Mouse (Mus musculus) spleen, adult 10 weeks (tissue): Measurements from ENCODE around the gene Slc23a2. TPM values are rescaled to one million over a fixed set of nuclear protein-coding genes. Genes with fewer than 3 reads are reported as not detected.

ENCODE experiments used
- polyA plus RNA-seq: library from polyadenylated mRNA; stranded (reverse); fragments of 350-450 nt; fragmentation: Illumina TruSeq; extraction: RNeasy Lipid Tissue Mini Kit (QIAGEN cat#74804); gene quantifications from one replicate; pipeline ENCODE4 v1.2.3, GENCODE M21; 2015; ENCODE audit warnings: low replicate concordance; ENCODE audit not compliant: insufficient read depth

Slc23a2 gene
- 28.7 TPM for polyA plus RNA-seq

DNA sequence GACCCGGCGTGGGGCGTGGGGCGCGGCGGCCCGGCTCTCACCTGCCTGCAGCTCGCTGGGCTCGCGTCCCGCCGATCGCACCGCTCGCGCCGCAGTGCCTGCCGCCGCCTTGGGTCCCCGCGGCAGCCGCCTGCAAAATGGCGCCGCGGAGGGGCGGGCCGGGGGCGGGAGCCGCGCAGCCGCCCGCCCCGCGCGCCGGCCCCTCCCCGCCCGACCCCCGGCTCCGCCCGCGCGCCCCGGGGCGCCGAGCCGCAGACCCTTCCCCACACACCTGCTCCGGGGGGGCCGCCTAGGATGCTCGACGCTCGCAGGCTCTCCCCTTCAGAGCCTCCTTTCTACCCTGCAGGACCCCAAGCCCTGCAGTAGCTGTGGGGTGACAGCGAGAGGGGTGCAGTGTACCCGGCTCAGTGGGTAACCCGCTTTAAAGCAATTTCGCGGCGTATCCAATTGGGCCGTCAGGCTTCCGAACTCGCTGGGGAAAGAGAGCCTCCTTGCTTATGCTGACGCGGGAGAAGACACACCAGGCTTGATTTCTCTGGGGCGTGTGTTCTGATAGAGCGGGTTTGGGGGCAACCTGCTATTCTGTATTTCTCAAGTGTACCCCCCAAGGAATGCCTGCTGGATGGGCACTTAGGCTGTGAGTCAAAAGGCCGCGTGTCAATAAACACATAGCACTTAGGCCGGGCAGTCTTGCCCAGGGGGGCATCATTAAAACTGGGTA, at the start of gene Slc23a2:
TSS of gene Slc23a2 (minus strand) at position 138 of the 721 bp plus-strand sequence.

DNA sequence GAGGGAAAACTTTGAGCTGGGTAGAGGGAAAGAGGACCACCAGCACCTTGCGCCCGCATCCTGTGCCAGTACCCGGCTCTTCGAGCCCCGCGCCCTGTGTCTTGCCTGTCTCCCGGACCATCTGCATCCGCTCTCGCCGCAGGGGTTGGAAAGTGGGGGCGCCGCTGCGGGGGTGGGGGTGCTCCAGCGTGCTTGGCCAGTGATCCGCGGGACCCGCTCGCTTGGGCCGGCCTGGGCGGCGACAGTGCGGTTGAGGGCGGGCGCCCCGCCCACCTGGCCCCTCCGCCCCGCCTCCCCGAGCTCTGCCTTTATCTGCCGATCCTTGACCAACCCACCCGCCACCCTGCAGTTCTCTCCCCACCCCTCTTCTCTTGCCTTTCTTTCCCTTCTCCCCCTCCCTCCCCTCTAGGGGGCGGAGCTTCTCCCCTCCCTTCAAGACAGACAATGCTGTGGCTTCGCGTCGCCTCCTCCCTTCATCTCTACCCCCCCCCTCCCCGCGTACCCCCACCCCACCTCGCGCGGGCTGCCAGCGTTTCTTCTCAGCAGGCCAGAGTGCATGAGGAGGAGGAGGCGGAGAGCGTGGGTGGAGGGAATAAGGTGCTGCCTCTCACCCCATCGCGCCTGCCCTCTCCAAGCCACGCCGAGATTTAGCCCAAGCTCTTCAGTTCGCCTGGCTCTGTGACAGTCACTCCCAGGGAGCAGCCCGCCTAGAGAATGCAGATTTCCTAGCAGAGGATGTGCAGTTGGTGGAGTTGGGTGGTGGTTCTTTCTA, 115.1 kb downstream of the Slc23a2 start, which contains the start of gene Rassf2:
TSS of gene Rassf2 (minus strand) at position 613 of the 772 bp plus-strand sequence.

Other genes starting within 250 kb of the Slc23a2 start
- gene Prnp, start 235.2 kb downstream of the Slc23a2 start, polyA plus RNA-seq = 47.9 TPM
- not detected for gene Prn, start 235.2 kb downstream of the Slc23a2 start, polyA plus RNA-seq
- gene Prnd, start 194.2 kb downstream of the Slc23a2 start, polyA plus RNA-seq = 3.3 TPM
- 102 TPM for gene Rassf2, start 114.8 kb downstream of the Slc23a2 start, polyA plus RNA-seq
- gene Tmem230, start 102.7 kb upstream of the Slc23a2 start, polyA plus RNA-seq = 49.8 TPM
- gene Pcna, start 108.2 kb upstream of the Slc23a2 start, polyA plus RNA-seq = 243 TPM
- 58.6 TPM for gene Cds2, start 118.0 kb upstream of the Slc23a2 start, polyA plus RNA-seq
- gene Prokr2, start 240.3 kb upstream of the Slc23a2 start, polyA plus RNA-seq = 0.73 TPM